Mouse (Mus musculus) adrenal gland, postnatal 25 days (tissue): ENCODE results near the gene Plppr4. TPM values are rescaled to one million over a fixed set of nuclear protein-coding genes. Genes with fewer than 3 reads are reported as not detected.

ENCODE experiments used
- DNase-seq: peaks from one replicate; pipeline ENCODE4 v3.0.0; 2021; ENCODE audit warnings: mixed read lengths
- long read RNA-seq: library from polyadenylated mRNA; stranded (forward); transcript quantifications from one replicate; pipeline ENCODE4 v2.0.0, GENCODE M21; 2021
- total RNA-seq: library from RNA; stranded (reverse); gene quantifications from 2 replicates; pipeline ENCODE4 v1.2.3, GENCODE M21; 2021

Gene Plppr4
- total RNA-seq, result 1.0 and 1.4 TPM in 2 replicates
- long read RNA-seq, full-length matches to known transcripts, result 2 of 2 reads
- long read RNA-seq, partial matches to known transcripts, result 0 of 2 reads
- long read RNA-seq, other reads (novel, unspliced or antisense), result 0 of 2 reads

DNA sequence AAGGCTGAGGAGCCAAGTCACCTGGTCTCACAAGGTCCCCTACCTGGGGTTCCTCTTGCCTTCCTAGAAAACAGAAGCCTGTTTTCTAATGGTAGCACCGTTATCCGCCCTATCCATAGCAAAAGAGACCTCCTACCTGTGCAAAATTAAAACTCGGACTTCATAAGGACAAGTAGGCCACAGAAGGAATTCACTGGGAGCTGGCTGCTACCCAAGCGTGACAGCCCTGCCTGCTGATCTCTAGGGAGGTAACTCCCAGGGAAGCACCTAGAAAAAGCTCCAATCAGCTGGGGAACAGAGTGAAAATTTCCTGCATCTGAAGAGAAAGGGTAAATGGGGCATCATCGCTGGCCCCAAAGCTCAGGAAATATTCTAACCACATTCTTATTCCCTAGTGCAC, at the start of gene Plppr4:
TSS of gene Plppr4 (minus strand) at position 349 of the 400 bp plus-strand sequence.
- DNase-seq, result peak; percentile 2

DNA sequence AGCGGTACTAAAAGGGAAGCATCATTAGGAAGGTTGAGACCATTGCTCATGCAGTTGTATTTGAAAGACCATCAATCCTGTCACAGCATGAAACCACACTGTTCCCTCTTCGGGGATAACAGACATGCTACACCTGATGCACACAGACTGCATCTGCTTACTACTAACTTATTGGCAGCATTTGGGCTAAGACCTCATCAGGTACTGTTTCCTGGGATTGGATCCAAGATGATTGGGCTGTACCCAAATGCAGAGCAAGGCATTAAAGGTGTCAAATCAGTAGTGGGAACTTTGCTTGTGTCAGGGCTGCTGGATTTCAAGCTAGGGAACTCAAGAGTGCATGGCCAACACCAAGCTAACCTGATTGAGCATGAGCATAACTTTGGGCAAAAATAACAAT, 45.1 kb upstream of the Plppr4 start:
- DNase-seq, result no peak

DNA sequence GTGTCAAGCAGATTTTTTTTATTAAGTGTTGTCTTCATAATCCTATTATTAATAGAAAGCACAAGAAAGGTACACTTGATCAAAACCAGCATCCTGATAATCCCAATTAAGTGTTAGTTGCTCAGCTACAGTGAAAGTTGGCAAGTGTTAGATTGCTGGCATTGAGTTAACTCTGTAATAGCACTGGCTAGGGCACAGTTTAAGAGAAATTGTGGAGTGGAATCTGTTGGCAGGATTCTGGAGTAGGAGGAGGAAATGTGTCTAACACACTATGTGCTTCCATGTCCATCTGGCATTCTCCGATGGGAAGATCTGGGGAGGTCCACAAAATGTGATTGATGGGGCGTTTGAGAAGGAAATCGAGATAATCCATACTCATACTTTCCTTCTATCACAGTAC, 43.1 kb upstream of the Plppr4 start:
- DNase-seq, result no peak

DNA sequence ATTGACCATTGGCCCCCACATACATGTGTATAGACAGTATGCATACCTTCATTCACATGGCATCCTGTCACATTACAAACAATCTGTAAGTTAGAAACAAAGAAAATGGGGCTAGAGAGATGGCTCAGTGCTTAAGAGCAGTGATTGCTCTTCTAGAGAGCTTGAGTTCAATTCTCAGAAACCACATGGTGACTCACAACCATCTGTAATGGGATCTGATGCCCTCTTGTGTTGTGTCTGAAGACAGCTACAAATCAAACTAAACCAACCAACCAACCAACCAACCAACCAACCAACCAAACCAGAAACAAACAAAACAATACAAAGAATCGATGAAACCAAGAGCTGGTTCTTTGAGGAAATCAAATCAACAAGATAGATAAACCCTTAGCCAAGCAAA, 5.4 kb upstream of the Plppr4 start:
- no peak for DNase-seq

DNA sequence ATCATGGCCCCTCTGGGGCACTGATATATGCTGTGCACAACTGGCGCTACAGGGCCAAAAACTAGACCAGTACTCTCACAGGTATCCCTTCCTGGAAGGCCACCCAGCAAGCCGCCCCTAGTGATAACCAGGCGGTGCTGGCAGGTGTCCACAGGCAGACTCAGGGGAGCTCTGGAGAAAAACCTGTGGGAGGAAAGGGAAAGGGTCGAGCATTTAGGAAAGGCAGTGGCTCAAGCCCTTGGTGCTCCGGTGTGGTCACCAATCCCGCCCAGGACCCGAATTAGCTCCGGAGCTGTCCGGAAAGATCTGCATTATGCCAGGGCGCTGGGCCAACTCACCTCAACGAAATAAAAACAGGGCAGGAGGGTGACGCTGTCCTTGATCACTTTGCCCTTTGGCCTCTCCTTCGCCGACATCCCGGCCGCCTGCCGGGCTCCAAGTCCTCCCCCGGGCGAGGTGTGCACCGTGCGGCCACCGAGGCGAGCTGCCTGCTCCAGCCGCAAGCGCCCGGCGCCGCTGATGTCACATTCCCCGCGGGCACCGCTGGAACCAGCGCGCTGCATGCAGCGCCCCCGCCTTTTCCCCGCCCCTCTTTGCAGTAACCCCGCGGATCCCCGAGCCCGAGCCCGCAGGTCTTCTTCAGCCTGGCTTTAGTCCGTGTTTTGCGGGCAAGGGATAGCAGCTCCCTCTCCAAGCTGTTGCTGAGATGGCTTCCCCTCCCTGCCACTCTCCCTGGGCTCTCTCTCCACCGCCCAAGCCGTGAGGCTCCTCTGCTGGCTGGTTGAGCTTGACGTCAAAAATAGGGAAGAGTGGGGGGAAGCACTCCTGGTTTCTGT, 772 bp downstream of the Plppr4 start:
- DNase-seq, result peak; percentile 68

DNA sequence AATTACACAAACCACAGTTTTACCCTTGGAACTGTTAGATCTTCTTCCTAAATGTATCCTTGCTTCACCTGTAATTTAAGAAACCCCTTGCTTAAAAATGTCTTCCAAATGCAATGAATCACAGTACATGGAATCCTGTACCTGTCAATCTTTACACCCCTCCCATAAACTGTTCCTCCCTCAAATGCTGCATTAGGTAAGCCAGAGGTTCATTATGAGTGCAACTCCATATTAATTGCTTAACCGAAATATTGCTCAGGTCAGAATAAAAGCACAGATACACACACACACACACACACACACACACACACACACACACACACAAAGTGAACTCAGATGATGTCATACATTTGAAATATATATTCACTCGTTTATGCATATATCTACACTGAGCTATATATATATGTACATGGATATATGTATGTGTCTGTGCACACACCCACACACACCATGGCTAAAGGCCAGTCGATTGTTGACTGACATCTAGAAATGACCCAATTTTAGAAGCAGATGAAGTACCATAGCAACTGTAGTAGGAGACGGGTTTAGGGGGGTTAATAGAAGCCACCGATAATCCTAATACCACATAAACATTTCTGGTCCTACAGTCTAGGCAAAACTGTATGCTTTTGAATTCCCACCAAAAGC, 1.6 kb downstream of the Plppr4 start:
- DNase-seq, result no peak

DNA sequence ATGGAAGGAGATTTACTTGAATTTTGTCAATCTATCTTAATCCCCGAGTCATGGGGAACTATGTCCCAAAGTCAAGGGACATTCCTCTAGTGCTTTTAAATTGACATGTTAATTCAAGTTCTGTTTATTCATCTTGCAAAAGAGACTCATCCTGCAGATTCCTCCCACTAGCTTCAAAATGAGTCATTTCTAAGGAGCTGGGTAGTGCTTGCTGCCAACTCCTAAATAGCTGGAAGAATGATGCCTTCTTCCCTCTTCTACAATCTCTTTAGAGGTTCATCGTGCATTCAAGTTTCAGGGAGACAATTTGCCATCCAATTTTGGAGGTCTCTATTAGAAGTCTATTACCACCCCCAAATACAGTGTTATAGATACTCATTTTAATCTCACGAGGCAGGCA, 3.3 kb downstream of the Plppr4 start:
- DNase-seq, result no peak

DNA sequence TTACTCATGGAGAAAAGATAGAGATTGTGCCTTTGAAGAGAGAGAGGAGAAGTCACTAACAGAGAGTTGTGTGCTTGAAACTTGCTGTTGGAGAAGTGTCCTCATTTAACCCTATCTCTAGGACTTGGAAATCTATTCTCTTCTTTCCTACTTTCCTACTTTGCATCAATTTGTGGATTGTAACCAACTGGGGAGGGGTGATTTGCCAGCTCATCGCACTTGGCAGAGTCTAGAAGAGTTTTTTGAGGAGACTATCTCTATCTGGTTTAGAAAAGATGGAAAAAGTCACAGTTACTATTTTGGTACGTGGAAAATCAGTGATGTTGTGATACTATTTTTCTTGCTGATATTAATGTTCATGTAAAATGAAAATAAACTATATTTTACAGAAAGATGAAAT, 6.7 kb downstream of the Plppr4 start:
- DNase-seq, result no peak

DNA sequence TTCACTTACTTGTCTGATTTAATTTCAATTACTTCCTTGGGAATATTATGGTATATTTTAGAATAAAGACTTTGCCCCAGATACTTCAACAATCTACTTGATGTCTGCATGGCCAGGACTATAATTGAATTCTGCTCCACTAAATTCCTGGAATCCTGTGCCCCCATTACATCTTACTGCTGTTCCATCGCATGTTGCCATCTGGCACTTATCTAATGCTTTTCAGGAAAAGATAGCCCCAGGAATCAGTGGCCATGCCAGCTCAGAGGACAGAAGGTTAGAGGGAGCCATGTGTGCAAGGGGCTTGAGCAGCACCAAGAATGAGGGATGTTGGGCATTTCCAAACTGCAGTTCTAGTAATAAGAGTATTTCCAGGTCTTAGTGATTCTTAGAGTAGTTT, 14.3 kb downstream of the Plppr4 start:
- no peak for DNase-seq

DNA sequence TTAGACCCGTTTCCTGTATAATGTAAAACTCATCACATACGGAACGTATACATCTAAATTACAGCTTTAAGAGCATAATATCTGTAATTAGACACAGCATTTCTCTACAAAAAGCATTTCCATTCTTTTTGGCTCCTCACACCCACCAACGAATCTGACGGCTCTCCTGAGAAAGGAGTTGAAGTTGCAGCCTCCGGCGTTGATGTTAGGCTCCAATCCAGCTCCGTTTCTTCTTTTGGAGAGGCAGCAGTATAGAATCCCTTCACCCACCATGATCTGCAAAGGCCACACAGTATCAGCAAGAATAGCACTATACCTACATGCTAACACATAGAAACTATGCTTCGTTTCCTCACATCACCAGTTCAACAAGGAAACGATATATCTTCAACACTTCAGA, 29.2 kb downstream of the Plppr4 start:
- no peak for DNase-seq

DNA sequence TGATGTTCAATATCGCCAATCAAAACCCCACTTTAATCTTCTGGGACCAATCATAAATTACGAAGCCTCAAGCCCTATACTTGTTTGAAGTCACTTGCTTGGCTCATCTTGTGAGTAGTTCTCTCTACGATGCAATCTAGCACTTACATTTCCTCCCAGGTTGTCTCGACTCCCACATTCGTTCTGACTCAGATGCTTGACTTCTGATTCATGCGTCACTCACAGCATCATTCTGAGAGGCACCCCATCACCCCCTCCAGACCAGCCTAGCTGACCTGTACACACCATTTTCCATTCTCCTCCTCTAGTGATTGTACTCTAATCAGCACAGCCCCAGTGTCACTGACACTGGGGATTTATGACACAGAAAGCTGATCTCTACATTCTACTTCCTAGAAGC, 31.2 kb downstream of the Plppr4 start:
- no peak for DNase-seq

DNA sequence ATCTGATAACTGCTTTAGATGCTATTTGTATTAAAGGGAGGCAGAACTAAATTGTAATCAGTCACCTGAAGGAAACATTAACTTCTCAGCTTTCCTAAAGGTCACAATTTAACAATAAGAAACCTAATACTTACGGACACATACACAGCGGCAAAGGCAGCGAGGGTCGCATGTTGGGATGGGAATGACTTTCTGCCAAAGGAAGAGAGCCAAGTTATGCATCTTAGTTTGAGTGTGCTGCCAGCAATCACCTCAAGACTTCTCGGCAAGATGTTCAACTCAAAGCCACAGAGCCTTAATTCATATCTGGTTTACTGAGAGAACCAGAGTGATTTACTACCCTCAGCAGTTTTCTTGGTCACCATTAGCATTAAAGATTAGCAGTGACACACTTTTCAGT, 34.1 kb downstream of the Plppr4 start:
- DNase-seq, result no peak

DNA sequence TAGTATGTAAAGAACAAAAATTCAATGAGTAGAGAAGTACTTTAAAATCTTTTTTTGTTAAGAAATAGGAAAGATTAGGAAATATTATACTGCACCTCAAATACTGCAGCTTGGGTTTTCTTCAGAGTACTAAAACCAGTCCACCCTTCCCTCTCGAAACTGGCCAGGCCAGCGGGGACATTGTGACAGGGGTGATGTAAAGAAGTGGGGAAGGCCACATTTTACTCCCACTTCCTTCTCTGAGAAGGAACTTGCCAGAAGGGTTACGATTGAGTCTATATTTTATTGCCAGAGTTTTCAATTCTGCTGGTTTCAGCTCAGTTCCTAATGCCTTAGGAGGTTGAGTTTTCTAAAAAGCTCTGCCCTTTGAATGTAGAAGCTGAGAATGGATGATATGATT, 41.0 kb downstream of the Plppr4 start:
- DNase-seq, result no peak

DNA sequence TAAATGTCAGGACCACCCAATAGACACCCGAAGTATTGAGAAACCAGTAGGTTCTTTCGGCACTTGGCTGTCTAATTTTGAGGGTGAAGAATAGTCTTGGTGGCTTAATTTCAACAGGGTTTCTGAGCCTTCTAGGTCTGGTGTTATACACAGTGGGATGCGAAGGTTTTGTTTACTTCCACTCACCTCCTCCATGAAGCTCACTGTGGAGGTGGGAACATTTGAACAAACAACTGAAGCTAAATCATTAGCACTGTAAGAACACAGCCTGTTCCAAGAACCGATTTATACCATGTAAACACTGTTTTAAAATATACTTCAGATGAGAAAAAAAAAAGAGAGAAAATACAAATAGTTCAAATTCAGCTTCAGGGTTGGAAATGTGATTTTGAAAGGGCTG, 47.3 kb downstream of the Plppr4 start:
- DNase-seq, result no peak

DNA sequence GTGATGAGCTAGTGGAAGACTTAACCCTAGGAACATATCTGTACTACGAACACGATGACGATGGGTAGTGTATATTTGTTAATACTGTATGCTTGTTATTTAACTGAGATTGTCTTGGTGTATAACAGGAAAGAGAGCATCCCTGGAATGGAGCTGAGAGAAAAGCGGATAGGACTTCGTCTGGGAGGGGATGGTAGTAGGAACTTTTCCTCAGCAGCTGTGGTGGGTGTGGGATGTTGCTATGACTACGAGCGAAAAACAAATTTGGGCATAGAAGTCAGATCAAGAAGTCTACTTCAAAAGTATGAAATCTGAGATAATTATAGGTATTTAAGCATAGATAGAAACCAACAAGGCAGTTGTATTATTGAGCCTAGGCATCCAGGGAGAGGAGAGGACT, 48.6 kb downstream of the Plppr4 start:
- DNase-seq, result no peak

DNA sequence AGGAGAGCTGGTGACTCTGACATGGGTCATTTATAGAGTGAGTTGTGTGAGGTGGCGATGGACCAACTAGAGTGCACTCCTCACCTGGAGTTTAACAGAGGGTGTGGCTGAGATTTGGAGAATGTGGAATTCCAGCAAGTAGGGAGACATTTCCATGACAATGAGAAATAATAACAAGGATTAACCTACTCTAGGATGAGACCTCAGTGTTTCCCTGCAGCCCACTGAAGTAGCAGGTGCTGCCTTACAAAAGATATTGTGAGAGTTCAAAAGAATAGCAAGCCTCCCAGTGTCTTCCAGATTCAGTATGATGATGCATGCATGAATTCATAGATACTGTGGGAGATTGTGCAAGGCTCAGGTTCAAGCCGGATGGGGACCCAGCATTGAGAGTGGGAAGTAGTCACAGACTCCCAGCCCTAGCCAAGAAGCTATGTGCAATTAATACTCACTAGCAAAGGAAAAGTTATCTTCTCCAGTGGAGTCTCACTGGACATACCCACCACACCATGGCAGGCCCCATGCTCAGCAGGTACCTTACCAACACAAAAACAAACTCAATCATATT, 49.8 kb downstream of the Plppr4 start:
- no peak for DNase-seq

DNA sequence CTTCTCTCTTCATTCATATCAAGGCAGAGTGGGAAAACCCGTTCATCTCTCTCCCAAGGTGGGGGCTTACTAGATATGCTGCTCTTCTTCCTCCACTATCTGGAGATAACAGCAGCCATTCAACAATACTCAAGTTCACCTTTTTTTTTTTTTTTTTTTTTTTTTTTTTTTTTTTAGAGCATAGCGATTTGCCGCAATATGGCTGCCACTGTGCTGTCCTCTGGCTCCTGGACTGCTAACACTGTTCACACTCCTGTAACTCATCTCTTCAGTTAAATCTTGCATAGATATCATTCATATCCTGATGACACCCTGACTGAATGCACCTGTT, 51.1 kb downstream of the Plppr4 start:
- DNase-seq, result no peak

DNA sequence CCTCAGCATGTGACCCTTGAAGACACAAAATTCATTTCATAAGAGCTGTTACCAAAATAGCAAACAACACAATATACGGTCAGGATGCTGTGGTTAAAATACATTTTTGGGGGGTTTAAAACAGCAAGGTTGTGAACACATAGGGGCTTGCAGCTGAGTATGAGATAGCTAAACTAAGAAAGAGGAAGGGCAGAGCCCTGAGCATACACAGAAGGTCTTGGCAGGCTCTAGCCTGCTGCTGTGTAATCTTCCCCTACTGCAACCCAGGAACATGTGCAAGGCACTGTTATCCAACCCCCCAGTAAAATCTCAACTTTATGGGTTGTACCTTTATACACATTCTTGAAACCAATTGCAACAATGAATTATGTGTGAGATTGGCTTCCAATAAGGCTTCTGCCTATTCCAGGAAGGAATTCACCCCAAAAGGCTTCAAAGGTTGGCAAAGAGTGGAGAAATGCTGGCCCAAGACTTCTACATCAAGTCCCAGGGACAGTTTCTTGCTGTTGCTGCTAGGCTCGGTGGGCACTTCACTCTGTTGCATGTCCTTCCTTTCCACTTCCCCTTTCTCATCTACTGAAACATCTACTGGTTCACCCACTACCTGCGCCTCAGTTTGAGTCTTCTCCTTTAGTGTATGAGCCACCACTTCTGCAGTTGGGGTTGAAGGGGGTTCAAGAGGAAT, 51.6 kb downstream of the Plppr4 start:
- no peak for DNase-seq

DNA sequence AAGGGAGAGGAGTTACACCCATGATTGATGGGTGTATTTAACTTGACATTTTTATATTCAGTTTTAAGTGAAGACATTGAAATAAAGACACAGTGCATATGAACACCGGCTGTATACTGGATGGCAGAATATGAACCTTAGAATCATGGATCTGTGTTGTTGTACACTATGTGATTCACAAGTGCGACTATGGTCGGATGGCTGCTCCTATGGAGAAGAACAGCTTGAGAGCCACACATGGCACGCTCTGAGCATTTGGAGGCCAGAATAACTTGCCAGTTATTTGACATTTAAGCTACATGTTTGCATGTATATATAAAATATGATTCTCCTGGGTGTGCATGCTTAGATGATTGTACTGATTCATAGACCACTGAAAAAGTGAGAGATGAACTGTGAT, 53.1 kb downstream of the Plppr4 start:
- no peak for DNase-seq

DNA sequence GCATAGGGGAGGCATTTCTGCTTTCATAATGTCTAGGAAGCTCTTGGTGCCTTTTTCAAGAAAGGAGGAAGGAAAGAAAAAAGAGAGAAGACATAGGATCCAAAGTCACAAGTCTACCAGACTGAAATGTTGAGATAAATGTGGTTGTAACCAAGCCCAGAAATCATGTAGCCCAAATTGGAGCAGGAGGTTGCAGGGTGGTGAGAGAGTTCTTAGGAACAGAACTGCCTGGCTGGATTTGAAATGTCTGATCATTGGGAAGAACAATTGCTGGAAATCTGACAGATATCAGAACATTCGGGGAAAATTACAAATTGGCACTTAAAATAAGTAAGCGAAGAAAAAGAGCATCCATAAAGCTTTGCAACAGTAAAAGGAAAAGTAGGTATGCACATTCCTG, 56.6 kb downstream of the Plppr4 start:
- no peak for DNase-seq

DNA sequence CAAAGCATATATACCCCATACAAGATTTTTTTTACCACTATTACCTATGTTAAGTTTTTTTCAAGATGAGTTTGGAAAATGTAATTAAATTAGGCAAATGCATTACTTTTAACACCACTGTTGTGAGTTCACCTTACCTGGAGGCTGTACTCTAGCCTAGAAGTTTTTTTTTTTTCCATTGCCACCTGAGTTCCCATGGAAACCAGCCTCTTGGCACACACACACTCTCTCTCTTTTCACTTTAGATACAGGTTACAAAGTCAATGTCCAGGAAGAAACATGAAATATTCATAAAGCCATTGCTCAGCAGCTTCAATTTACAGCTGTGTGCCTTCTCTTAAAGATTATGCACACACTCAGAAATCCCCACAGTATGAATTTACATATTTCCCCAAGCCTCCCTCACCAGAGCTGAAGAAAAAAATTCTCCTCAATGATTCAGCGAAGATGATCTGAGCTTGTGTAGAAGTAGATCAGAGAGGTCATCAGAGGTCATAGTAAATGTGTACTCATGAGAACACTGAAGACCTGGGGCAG, 59.9 kb downstream of the Plppr4 start:
- no peak for DNase-seq

DNA sequence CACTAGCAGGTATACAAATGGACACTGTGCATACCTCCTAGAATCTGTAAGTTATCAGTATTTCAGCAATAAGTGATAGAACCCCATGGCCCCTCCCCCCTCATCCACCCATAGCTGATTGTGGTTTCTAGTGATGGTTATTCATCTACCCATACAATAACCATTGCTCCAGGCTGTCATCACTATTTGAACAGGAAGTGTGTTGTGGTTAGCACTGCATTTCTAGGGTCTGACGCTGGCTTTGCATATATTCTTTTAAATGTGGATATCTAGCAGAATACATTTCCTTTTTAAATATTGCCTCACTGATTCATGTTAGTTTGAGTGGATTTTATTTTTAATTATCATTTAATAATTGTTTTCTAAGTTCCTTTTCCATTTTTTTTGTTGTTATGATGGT, 62.9 kb downstream of the Plppr4 start:
- DNase-seq, result no peak
